Mouse (Mus musculus) fibroblast of lung, adult 2 months (primary cell): ENCODE data around the gene Ppil4.
A peak's percentile ranks its signal among the peaks of the same experiment; 100 is the strongest.

Source experiments
- DNase-seq: peaks from one replicate; pipeline ENCODE4 v3.0.0-alpha.2; 2011; ENCODE audit warnings: low read depth

The Ppil4 gene

DNA sequence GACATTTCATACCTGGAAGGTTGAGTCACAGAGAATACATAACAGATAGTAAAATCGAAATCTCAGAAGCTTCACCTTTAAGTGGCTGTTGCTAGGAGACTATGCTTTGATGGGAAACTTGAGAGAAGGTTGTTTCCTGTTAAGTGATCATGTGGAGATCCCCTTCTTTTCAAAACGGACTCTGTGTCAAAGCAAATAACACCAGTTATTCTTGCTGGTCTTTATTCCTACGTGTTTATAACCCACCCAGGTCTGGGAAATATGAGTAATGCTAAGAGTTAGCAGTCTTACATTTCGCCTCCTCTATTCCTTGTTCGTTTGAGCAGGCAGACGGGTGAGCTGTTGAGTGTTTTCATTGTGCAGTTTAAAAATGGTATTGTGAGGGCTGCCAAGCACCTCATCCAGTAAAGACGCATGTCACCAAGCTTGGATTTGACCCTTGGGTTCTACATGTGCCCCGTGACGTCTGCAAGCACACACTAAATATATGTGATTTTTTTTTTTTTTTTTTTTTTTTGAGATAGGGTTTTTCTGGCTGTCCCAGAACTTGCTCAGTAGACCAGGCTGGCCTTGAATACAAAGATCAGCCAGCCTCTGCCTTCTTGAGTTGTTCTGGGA lies 32.1 kb downstream of the Ppil4 start:
- DNase-seq, result no peak

DNA sequence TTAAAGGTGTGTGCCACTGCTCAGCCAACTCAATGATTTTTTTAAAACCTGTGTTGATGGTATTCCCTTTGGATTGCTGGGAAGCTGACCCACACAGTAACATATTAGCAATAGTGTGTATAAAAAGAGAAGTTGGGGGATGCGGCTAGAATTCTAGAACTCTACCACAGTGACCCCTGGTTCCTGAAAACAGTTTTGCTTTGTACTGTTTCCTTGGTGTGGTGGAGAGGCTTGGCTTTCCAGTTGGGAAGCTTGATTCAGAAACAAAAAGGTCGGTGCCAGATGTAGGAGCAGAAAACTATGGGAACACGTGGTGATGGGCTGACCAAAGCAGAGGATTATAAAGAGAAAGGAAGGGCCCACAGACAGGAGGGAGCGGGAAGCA lies 32.6 kb downstream of the Ppil4 start:
- no peak for DNase-seq

DNA sequence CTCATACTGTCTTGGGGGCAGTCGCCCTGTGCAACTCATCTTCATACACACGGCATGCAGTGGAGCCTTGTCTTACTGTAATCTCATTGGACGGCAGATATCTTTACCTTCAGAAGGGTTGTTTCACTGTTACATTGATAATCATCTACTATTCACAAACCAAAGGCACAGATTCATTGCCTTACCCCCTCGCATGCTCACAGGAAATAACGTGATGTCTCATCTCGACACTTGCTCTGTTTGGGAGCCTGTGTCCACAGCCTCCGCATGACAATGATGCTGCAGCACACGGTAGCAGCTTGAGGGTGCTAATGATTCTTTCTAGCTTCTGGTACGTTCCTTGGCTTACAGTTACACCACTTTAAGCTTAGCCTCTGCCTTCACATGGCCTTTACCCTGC lies 33.4 kb downstream of the Ppil4 start:
- DNase-seq, result no peak

DNA sequence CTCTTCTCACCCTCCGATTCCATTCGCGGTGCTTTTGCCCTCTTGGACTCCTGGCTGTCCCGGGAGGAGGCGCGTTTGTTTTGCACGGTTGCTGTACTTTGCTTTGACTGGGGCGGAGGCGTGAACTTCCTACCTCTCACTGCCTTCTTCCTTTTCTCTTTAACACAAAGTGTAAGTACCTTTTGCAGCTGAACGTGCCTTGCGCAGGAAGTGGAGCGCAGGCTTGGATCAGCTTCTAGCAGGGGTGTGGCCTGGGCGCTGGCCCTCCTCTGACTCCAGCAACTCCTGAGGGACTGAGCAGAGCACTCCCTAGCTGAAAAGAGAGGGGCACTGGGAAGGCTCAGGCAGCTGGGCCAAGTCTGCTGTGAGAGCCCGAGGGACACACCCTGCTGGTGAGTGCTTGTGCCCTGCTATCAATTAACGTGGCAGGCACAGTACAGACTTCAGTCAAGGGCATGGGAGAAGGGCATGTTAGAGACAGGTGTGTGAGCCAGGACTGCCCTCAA lies 39.5 kb downstream of the Ppil4 start, which contains the start of gene Zc3h12d:
Gene Zc3h12d (plus strand): TSS at position 300 of the 506 bp plus-strand sequence.
- no peak for DNase-seq

DNA sequence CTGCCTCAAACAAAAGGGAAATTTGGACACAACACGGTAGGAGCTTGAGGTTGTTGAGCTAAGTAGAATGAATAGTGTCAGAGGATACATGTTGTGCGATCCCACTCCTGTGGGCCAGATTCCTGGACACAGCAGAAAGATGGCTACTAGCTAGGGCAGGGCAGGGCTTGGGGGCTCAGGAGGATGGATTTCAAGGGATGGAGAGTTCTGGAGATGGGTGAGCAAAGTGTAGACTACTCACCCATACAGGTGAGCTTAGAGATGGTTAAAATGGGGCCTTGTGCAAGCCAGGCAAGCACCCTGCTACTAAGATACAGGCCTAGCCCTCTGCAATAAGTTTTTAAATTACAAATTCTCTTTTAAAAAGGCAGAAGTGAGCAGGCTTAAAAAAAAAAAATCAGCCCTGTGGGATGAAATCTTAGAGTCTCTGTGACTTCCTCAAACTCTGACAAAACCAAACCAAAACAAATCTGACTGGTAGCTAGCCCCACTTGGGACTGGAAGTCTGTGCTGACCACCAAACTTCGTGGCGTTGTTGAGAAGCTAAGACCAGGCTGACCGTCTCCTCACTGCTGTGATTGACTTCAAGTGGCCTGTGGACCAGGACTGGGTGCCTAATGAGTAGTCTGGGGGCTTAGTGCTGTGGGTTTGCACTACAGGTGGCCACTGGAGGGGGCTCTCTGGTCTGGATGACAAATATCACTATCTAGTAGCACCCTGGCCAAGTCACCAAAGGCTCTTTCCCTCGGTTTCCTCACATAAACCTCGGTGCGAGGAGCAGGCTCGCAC lies 40.9 kb downstream of the Ppil4 start:
- no peak for DNase-seq

DNA sequence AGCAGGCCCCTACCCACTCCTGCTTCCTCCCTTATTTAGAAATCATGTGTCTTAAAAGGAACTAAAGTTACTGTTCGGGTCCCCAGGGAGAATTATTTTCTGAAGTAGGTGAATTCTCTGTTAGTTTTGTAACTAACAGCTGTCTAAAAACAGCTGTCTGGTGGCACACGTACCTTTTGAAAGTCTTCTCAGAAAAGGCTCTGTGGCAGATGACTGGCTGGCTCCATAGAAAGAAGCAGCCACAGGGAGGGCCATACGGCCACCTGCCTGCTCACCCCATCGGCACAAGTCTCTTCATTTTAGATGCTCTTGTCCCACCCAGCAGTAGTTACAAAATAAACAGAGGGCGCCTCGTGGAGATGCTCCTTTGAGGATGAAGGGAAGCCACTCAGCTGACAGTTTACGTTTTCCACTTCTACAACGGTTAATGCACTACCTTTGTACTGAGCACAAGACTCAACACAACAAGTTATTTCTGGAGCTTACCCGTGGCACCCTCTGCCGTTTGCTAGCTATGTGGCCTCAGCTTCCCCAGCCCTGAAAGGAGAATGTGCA lies 42.1 kb downstream of the Ppil4 start:
- DNase-seq, result no peak

DNA sequence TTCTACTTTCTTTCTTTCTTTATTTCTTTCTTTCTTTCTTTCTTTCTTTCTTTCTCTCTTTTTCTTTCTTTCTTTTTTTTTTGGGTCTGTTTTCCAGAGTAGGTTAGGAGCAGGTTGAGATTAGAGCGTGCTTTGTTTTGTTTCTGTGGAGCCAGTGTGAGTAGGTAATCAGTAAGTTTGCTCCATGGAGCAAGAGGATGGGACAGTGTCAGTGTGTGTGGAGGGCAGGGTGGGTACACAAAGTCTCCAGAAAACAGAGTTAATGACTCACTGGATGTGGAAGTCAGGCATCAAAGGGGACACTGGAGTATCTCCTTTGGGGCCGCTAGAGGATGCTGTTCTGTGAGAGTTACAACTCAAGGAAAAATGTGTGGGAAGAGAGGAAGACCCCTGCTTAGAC lies 44.2 kb downstream of the Ppil4 start:
- no peak for DNase-seq

DNA sequence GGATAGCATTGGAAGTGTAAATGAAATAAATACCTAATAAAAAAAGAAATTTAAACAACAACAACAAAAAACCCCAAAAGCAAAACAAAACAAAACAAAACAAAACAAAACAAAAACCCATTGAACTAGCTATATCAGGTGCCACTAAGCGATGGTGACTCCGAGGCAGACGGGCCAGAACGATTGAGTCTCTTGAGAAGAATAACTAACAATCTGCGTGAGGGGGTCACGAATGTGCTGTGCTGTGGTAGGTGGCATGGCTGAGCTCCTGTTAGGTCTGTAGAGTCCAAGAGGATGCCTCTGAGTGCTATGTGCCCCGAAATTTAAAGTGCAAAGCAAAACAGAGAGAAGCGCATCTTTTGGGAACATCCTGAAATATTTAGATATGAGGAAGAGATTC lies 44.8 kb downstream of the Ppil4 start:
- DNase-seq, result no peak

DNA sequence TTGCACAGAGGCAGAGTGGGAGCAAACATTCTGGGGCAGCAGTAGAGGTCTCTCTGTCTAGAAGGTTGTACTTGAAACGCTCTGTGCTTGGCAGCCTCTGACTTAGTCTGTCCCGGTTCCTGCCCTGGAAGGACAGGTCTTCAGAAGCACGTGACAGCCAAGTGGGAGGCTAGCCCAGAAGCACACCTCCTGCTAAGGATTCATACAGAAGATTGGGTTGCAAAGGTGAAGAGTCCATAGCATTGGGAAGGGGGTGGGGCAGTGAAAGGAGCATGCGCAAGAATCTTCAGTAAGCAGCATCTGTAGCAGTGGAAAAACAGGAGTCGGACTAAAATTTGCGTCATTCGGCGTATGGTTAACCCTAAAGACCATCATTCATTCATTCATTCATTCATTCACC lies 45.3 kb downstream of the Ppil4 start:
- no peak for DNase-seq

DNA sequence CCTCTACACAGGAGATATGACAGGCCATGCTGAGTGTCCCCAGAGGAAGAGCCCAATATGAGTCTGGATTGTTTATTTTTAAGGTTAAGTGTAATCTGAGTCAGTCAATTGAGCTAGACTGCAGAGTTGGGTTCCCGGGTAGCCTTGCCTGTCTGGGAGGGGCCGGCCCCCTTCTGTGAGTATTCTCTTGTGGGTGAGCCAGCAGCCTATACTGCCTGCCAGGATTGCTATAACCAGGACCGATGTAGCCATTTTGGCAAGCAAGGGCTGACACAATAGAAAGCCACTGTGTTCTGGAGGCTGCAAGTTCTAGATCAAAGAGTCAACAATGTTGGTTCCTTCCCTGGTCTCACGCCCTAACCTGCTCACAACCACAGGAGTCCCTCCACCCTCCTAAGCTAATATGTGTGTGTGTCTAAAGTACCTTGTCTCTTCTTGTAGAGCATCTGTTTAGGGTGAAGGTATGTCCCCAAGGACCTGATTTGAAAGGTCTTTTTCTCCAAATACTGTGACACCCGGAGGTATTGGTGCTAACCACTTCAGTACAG lies 46.3 kb downstream of the Ppil4 start:
- no peak for DNase-seq

DNA sequence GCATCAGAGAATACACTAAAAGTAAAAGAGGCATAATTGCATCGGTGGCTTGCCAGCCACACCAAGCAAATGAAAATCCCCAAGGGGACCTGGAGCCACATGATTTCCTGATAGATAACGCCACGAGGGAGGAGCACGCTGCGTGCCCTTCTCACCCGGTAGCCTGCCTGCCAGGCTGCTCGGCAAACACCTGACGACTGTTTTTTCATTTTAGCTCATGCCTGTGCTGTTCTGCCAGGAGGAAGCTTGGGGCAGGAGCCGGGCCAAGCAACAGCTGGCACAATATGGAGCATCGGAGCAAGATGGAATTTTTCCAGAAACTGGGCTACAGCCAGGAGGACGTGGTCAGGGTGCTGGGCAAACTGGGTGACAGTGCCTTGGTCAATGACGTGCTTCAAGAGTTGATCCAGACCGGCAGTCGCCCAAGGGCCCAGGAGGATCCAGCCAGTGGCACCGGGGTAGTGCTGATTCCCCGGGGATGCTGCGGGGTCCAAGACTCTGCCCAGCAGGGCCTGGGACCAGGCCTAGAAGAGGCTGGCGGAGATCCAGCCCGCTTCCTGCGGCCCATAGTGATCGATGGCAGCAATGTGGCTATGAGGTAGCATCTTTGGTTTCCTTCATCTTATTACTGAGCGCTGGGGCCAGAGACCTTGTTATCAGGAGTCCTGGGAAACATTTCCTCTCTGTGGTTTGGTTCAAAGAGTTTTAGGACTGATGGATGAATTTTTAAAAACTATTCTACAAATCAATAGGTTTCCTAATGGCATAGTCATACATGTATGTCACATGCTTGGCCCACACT lies 47.1 kb downstream of the Ppil4 start:
- DNase-seq, result no peak

DNA sequence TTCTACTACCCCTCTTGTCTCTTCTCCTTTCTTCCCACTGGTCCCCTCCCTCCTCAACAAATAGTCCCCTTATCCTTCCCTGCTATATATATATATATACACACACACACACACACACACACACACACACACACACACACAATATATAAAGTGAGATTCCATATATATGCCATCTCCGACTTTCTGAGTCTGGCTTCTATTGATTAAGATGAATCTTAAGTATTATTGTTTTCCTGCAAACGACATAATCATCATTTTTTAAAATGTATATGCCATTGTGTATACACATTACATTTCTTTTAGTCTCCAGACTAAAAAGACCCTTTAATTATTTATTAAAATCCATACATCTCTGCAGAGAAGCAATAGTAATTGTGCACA lies 47.7 kb downstream of the Ppil4 start:
- DNase-seq, result no peak

DNA sequence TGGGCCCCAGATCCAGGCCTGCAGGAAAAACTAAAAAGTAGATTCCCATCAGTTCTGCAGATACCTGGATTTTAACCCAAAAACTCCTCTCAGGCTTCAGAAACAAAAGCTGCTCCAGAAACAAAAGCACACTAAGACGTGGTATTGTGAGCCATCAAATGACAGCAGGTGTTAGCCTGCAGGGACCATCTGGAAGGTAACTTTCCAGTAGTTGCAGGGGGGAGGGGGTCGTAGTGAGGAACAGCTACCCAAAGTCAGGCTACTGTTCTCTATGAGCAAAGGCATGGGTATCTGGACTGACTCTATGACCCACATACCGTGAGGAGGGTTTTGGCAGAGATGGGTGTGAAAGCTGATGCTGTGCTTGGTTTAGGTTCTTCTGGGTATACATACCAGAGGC lies 48.1 kb downstream of the Ppil4 start:
- no peak for DNase-seq

DNA sequence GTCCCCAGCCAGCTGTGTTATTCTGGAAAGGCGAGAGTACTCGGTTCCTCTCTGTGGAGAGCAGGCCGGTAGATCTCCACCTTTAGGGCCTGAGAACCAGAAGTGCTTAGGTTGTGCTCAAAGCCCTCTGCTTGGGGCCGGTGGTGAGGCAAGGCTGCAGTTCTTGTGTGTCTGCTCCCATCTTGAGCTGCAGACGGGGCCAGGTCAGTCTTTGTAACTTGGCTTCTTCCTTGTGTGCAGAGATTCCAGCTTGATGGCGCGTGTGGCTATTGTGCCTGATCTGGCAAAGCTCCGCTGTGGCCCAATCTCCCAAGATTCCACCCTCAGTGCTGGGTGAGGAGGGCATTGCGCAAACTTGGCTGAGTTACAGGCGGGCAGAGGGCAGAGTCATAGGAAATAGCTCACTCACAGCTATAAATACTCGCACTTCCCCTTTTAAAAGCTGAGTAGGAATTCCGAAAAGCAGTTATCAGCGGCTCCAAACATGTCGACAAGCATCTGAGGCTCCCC lies 48.9 kb downstream of the Ppil4 start:
- DNase-seq, result peak; percentile 89

DNA sequence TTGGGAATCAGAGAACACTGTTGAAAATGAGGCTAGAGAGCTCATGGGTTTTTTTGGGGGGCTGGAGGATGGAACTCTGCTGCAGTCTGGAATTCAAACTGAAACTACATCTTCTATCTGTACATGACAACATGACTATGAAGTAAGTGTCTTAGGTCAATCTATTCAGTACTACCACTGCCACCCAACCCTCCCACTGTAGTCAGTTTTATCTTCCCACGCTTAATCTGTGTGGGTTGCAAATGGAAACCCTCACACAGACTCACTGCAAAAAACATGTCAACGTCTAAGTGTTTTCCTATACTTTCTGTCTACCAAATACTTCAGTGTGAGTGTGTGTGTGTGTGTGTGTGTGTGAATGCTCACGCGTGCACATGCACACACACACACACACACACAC lies 50.5 kb downstream of the Ppil4 start:
- DNase-seq, result no peak

DNA sequence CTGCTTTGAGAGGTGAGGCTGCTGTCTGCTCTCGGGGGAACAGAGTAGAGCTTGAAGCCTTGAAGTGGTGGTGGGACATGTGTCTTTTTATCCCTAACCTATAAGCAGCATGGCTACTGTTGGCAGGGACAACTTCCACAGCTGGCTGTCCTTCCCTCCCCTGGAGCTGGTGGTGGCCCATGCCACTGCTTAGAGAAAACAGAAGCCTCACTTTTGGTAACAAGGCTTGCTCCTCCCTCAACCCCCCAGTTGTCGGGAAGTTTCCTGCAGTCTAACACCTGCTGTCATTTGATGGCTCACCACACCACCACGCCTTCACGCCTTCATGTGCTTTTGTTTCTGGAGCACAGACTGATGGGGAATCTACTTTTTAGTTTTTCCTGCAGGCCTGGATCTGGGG lies 51.5 kb downstream of the Ppil4 start:
- no peak for DNase-seq

DNA sequence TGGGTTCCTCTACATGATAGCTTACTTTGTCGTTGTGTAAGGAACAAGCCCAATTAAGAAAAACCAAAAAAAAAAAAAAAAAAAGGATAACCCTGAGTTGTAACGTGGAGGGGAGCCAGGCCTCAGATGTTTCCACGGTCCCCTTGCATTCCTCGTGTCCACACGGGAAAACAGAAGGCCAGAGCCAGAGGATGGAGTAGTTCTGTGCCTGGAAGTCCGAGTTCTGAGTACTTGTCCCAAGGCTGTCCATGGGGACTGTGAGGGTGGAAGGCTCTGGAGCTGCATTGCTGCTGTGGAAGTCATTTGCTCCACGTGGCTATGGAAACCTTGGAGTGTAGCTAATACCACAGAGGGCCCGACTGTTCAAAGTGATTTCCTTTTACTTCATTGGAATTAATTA lies 52.4 kb downstream of the Ppil4 start:
- no peak for DNase-seq

DNA sequence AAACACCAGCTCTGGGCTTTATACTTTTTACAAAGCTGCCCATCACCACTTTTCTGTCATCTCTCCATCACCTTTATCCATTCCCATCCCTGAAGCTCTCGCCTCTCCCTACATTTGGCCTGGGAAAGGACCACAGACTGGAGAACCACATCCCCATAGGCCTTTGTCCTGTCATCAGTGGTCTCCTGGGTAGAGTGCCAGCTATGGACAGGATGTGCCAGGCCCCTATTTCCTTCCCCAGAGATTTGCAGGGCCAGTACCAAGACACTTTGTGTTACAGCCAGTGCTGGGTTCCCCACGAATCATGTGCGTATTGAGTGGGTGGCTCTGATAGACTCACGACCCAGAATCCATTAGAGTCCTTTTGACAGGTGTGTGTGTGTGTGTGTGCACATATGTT lies 53.3 kb downstream of the Ppil4 start:
- no peak for DNase-seq

DNA sequence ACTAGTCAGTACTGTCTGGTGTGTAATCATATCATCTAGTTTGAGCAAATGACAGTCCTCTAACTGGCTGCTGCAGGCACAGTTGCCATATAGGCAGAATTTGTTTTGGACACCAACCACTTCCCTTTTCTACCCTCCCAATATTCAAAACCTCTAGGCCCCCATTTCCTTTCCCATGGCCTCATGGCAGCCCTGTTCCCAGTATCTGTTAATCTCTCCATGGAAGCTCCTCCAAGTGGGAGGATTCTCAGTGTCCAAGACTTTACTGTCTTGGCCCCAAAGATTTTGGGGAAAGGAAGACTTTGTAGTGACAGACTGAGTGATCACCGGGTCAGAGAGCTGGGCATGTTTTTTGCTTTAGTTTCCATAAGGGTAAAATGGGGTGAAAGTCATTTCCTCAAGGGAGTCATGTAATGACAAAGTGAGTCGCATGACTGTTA lies 54.5 kb downstream of the Ppil4 start:
- DNase-seq, result no peak

DNA sequence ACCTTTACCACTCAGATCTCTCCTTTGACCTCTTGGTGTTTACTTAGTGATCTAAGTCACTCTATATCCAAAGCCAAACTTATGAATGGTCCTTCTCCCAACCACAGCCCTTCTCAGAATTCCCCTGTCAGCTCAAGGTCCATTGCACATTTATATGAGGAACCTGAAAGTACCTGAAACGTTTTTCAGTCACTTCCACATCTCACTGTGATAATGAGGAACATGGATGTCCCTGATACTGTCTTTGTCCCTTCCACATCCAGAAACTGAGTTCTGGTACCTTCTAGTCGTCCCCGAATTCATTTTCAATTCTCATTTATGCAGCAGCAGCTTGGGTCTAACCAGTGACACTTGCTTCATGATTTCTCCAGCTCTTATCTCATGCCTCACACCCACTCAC lies 59.2 kb downstream of the Ppil4 start:
- DNase-seq, result no peak

DNA sequence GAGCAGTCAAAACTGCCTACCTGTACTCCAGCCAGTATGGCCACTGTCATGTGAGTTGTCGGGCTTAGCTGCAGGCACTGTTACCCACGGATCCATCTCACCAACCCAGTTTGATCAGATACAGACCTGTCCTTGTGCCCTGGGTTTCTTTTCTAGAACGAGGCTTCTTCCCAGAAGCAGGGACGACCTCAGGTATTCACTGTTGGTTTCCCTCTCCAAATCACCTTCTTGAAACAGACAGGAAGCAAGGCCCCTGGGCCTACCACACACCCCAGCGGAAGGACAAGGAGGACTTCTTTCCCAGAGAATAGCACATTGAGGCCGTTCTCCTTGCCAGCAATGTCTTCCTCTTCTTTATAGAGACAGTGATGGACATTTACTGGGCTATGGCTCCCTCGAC lies 67.8 kb downstream of the Ppil4 start:
- no peak for DNase-seq
